Mouse (Mus musculus): ENCODE results near the gene Ctnnb1.

- TF ChIP-seq CEBPB (IDR thresholded peaks at IDR 0.05; ENCODE audit: low read depth) (no peak), MYOG (IDR thresholded peaks at IDR 0.05; ENCODE audit: control insufficient read depth, extremely low read depth, insufficient read length) (no peak)
Observed at GRCm38 (mm10) chr9:120963104-120963503, 34.1 kb downstream of the Ctnnb1 start.

All from C2C12 (cell line).